Mouse (Mus musculus) neutrophil, adult 5-6 weeks (primary cell): ENCODE results near the gene Sod1. TPM values are rescaled to one million over a fixed set of nuclear protein-coding genes. Genes with fewer than 3 reads are reported as not detected.

Source experiments
- ATAC-seq: fragments of 151-379, 151-347 bp; 2 replicates; pipeline ENCODE4 v1.8.0; 2017; ENCODE audit warnings: mild to moderate bottlenecking, moderate TSS enrichment; ENCODE audit not compliant: insufficient number of reproducible peaks, poor library complexity, low FRiP score, severe bottlenecking; ENCODE audit errors: extremely low read depth
- total RNA-seq: library from RNA; stranded (forward); fragments of 200-1000 nt; gene quantifications from 2 replicates; pipeline ENCODE4 v1.2.3, GENCODE M21; 2017

The Sod1 gene
- 234 and 238 TPM in 2 replicates for total RNA-seq

GRCm38 (mm10) chr16:90220026-90220891, at the start of gene Sod1:
Sod1 (plus strand) TSS chr16:90220754.
- peak; percentile 91 for ATAC-seq

- ATAC-seq, result no peak
Observed at GRCm38 (mm10) chr16:90171416-90171815, 49.1 kb upstream of the Sod1 start.

DNA sequence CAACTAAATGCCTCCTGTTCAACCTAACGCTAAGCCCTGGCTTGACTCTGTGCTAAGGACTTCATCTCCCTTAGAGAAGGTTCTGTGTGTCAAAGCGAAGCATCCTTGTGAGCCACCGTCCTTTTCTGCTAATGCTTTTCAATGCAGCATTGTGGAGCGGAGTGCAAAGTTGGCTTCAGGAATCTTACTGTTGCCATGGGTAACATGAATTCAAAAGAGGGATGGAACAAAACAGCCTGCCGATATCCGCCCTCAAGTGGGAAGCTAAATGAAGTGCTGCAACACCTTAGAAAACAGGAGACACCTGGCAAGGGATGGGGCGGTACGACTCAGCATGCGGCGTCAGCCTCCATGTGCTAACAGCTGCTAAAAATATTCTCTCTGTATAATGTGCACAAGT, 44.1 kb upstream of the Sod1 start:
- no peak for ATAC-seq

DNA sequence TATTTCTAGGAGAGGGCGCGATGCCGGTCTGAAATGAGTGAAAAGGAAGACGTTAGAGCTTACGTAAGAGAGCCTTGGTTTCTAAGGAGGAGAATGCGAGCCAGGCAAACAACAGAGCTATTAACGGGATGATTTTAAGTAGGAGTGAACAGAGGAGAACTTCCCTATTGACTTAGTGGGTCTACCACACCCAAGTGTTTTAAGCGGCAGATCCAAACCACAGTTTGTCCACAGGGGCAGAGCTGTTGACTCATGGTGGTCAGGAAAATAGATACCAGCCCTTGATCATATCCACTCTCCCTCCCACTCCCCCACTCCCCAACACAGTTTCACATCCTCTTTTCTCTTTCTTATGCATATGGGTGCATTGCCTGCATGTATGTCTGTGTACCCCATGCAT, 43.1 kb upstream of the Sod1 start:
- peak; percentile 78 for ATAC-seq

- no peak for ATAC-seq
Observed at GRCm38 (mm10) chr16:90178404-90178803, 42.1 kb upstream of the Sod1 start.

DNA sequence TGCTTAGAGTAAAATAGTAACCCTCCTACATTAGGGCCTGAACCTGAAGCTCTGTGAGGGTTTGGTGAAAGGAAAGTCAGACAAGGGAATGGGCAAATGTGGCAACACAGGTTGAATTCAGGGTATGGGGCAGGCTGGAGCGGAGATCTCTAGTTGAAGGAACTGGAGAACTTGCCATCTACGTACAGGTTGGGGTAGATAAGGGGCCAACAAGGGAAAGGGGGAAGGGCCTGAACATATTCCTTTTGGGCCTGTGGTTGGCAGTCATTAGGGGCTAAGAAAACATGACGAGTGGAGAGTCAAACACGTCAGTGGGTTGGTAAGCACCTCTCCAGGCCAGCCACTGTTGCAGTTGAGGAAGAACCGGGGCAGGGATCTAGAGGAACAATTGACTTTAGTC, 40.7 kb upstream of the Sod1 start:
- no peak for ATAC-seq

DNA sequence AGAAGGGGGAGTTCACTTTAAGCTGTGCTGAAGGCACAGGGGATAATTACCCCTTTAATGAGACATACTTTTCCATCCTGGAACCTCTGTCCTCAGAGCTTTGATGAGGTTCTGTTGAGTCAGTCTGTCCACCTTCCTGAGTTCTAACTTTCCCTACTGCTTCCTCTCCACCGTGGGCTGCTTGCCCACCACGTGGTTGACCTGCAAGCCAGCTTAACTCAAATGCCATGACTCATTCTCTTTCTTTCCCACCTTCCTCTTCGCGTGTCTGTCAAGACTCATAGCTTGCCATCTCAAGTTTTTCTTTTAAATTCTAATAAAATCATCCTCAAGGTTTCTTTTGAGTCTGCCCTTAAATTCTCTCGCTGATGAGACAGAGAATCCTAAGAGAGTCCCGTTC, 39.6 kb upstream of the Sod1 start:
- no peak for ATAC-seq

- no peak for ATAC-seq
Observed at GRCm38 (mm10) chr16:90181673-90182072, 38.9 kb upstream of the Sod1 start.

DNA sequence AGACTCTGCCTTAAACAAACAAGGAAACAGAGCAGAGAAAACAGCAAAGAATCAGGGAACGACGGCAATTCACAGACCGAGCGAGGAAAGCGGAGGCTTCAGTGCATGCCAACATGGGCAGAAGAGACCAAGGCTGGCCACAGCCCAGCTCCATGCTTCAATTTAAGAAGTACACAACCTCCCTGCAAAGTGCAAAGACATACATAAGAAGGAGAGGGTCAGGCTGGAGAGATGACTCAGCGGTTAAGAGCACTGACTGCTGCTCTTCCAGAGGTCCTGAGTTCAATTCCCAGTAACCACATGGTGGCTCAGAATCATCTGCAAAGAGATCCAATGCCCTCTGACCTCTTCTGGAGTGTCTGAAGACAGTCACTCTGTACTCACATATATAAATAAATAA, 36.4 kb upstream of the Sod1 start:
- no peak for ATAC-seq

- ATAC-seq, result peak; percentile 73
Observed at GRCm38 (mm10) chr16:90185928-90186588, 34.5 kb upstream of the Sod1 start.

GRCm38 (mm10) chr16:90187453-90187852, 33.1 kb upstream of the Sod1 start:
- ATAC-seq, result no peak

DNA sequence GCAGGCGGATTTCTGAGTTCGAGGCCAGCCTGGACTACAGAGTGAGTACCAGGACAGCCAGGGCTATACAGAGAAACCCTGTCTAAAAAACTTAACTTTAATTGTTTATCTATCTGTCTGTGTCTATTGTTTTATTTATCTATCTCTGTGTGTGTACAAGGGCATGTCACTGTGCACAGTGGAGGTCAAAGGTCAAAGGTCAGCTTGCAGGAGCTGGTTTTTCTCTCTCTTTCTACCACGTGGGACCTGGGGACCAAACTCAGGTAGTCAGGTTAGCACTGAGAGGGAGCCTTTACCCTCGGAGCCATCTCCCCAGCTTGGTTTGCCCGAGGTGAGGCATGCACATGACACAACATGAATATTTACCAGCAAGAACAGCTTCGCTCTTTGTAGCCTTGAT, 29.3 kb upstream of the Sod1 start:
- no peak for ATAC-seq

GRCm38 (mm10) chr16:90193719-90194118, 26.8 kb upstream of the Sod1 start:
- no peak for ATAC-seq

DNA sequence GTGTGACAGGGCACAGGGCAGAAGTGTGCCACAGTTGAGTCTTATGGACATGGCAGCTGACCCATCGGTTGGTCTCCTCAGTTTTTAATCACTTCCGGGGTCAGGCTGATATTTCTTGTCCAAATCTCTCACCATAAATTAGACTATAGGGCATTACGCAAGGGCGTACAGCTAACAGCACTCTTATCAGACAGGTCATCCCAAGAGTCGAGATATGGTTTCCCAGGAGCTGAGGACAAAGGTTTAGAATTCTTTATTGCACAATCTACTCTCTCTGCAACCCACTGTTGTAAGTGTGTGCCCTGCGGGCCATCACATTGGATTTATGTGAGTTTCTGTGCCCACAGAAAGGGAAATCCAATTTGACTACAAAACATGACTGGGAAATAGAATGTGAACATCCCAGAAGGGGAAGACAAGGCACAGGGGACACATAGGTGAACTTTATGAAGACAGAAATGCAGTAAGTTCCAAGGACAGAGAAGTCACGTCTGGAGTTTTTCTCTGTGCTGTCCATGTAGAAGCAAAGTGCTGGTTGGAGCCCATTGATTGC, 23.8 kb upstream of the Sod1 start:
- ATAC-seq, result no peak

GRCm38 (mm10) chr16:90197337-90197973, 23.1 kb upstream of the Sod1 start:
- ATAC-seq, result peak; percentile 75

GRCm38 (mm10) chr16:90198626-90199025, 21.9 kb upstream of the Sod1 start:
- ATAC-seq, result no peak

DNA sequence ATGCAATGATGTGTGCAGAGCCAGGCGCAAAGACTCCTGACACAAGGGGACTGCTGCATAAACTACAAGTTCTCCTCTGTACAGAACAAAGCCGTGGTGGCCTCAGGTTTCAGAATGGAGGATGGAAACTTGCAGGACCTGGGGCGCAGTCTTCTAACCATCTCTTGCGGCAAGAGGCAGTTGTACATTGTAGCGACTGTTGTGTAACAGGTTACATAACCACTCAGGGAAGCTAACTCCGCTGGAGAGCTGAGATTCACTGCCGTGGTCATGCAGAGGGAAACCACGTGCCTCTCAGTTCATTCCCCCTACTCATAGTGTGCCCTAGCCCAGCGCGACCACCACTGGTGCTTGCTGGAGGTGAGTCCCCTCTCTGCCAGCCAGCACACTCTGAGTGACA, 21.4 kb upstream of the Sod1 start:
- 0 out of 2 replicates have a peak, but pooled peaks have one; percentile 16 for ATAC-seq

DNA sequence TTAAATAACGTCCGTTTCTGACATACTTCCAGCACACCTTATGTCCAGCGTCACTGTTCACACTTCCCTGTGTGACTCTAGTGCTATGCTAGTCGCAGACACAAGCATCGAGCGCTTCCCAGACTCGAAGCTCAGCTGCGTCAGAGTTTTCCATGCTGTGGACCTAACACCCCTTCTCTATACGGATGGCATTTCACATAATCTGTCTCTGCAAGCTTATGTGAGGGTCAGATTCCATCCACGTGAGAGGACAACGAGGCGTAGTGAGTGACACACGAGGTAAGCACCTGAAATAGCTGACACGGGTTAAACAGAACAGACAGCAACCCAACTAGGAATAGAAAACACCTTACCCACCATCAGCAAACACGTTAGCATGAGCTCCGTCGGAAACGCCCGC, 18.4 kb upstream of the Sod1 start:
- ATAC-seq, result no peak

DNA sequence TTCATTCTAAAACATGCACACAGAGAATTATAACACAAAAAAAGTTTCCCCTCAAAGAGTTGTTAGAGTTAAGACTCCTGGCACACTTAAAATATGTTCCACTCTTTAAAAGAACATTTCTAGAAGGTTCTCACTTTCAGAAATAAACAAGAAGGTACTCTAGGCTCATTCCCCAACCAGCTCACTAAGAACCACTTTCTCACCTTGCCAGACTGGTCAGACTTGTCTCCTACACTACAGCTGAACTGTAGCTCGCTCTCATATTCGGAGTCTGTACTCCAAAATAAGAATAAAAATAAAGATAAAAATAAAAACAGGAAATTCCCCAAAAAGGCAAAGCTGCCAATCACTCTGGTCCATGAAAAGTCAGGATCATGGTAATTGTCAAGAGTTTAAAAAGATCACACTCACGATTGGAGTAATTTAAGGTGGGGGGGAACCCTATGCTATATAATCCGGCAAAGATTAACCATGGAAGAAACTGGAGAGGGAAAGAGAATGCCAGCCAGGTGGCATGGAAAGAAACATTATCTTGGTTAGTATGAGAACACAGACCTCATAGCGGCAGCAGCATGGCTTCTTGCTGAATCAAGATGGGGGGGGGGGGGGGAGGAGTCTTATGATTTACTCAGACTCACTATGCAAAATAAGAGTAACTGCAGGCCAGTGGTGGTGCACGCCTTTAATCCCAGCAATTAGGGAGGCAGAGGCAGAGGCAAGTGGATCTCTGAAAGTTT, 17.2 kb upstream of the Sod1 start:
- ATAC-seq, result no peak
